Mouse (Mus musculus): ENCODE results near the gene Tmem132d. TPM values are rescaled to one million over a fixed set of nuclear protein-coding genes. Genes with fewer than 3 reads are reported as not detected.

Tmem132d gene
- polyA plus RNA-seq (2017; shearing (Covaris generic)): not detected

DNA sequence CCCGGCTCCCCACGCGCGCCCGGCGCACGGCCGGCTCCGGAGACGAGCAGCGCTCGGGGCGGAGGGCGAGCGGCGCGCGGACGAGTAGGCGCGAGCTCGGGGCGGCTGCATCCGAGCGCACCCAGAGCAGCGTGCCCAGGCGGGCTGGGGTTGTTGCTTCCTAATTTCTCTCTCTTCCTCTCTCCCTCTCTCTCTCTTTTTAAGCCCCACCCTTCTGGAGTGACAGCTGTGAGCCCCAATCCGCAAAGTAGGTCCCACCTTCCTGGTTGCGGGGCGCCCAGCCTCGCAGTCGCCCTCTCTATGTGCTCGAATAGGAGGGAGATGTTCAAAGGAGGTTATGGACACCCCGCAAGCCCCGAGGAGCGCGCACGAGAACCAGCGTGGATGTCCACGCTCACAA, at the start of gene Tmem132d:
TSS of gene Tmem132d (minus strand) at position 162 of the 400 bp plus-strand sequence.

Other genes with a start within 250 kb of the Tmem132d start
- 0.30 TPM for gene Fzd10, start 167.8 kb upstream of the Tmem132d start, polyA plus RNA-seq (2017; shearing (Covaris generic))